Mouse (Mus musculus): Measurements from ENCODE around the gene Slc9a1. TPM values are rescaled to one million over a fixed set of nuclear protein-coding genes. Genes with fewer than 3 reads are reported as not detected.
A peak's percentile ranks its signal among the peaks of the same experiment; 100 is the strongest.

Gene Slc9a1
- total and polyA plus RNA-seq, 3 experiments = 3.1 to 14.0 TPM; not detected in 1

- TF ChIP-seq TAL1 (IDR thresholded peaks at IDR 0.05; ENCODE audit: low read length) = peak; percentile 16; the same call in 1 of the 2 replicates
- TF ChIP-seq RCOR1 (IDR thresholded peaks at IDR 0.05; ENCODE audit: low read depth, low read length) = 0 out of 2 replicates have a peak, but pooled peaks have one; percentile 34
- 0 out of 4 replicates have a peak, but pooled peaks of 1 of the 2 experiments have one; percentile 29 for TF ChIP-seq EP300 (IDR thresholded peaks at IDR 0.05; ENCODE audit: low read depth in 1 of 2, low read length in 2 of 2)
- no peak for TF ChIP-seq CTCF (IDR thresholded peaks at IDR 0.05 in 2 of 3, conservative IDR thresholded peaks at IDR 0.05 in 1 of 3; ENCODE audit: control insufficient read depth in 1 of 3, insufficient read depth in 1 of 3, low read depth in 2 of 3, low read length in 3 of 3, poor library complexity in 1 of 3, severe bottlenecking in 1 of 3)
- peak; percentile 51 for DNase-seq (ENCODE audit: low read depth, low spot score)
- no peak overlapping the region for H3K4me3 ChIP-seq (ENCODE audit: control insufficient read depth in 1 of 2, insufficient read depth in 1 of 2, low read depth in 2 of 2, low read length in 2 of 2)
These were observed 25.6 kb downstream of the Slc9a1 start for GRCm38 (mm10) chr4:133394981-133395573.

GRCm38 (mm10) chr4:133396079-133396478 lies 26.6 kb downstream of the Slc9a1 start:
- Histone ChIP-seq H3K9ac (ENCODE audit: control insufficient read depth, low read depth, low read length, poor library complexity, severe bottlenecking) (no peak overlapping the region), H3K4me1 (ENCODE audit: control insufficient read depth in 1 of 2, insufficient read depth in 2 of 2, low read length in 2 of 2) (peaks cover 4 to 8% of the 10 kb centered on the region in 2 experiments; a peak in 2 of 4 replicates), H3K27ac (ENCODE audit: control insufficient read depth, low read depth, low read length) (no peak overlapping the region), H3K36me3 (ENCODE audit: control insufficient read depth in 1 of 2, insufficient read depth in 2 of 2, low read length in 2 of 2) (no peaks in the 10 kb centered on the region; a peak in 1 of 4 replicates), H3K79me2 (ENCODE audit: control insufficient read depth, insufficient read depth, low read length, poor library complexity) (peaks cover 2% of the 10 kb centered on the region; the same call in 1 of the 2 replicates), H3K4me3 (ENCODE audit: control insufficient read depth in 1 of 2, insufficient read depth in 1 of 2, low read depth in 2 of 2, low read length in 2 of 2) (no peak overlapping the region), H3K27me3 (ENCODE audit: control insufficient read depth in 1 of 2, insufficient read depth in 2 of 2, low read length in 2 of 2) (no peaks in the 10 kb centered on the region), H3K9me3 (replicated peaks; ENCODE audit: insufficient read depth, low read length) (no peaks in the 10 kb centered on the region)
- TF ChIP-seq USF1 (IDR thresholded peaks at IDR 0.05; ENCODE audit: low read depth, low read length) (no peak), RCOR1 (IDR thresholded peaks at IDR 0.05; ENCODE audit: low read depth, low read length) (no peak), MYC (IDR thresholded peaks at IDR 0.05; ENCODE audit: low read depth, low read length) (no peak), CHD2 (IDR thresholded peaks at IDR 0.05; ENCODE audit: low read length) (no peak), MYB (IDR thresholded peaks at IDR 0.05; ENCODE audit: low read depth, low read length) (no peak)
- no peak for DNase-seq (ENCODE audit: low read depth, low spot score)

More at GRCm38 (mm10) chr4:133394981-133395573, 25.6 kb downstream of the Slc9a1 start:
- H3K9ac ChIP-seq (ENCODE audit: control insufficient read depth, low read depth, low read length, poor library complexity, severe bottlenecking) = no peak overlapping the region
- no peaks in the 10 kb centered on the region for H3K9me3 ChIP-seq (replicated peaks; ENCODE audit: insufficient read depth, low read length)
- no peaks in the 10 kb centered on the region for H3K27me3 ChIP-seq (ENCODE audit: control insufficient read depth in 1 of 2, insufficient read depth in 2 of 2, low read length in 2 of 2)
- peaks cover 6 to 15% of the 10 kb centered on the region in 2 experiments; a peak in 2 of 4 replicates for H3K4me1 ChIP-seq (ENCODE audit: control insufficient read depth in 1 of 2, insufficient read depth in 2 of 2, low read length in 2 of 2)
- no peak overlapping the region for H3K27ac ChIP-seq (ENCODE audit: control insufficient read depth, low read depth, low read length)
- H3K36me3 ChIP-seq (ENCODE audit: control insufficient read depth in 1 of 2, insufficient read depth in 2 of 2, low read length in 2 of 2) = no peaks in the 10 kb centered on the region; a peak in 1 of 4 replicates
- peaks cover under 1% of the 10 kb centered on the region; the same call in 1 of the 2 replicates for H3K79me2 ChIP-seq (ENCODE audit: control insufficient read depth, insufficient read depth, low read length, poor library complexity)

GRCm38 (mm10) chr4:133397299-133397698 lies 27.8 kb downstream of the Slc9a1 start:
- no peak for DNase-seq (ENCODE audit: low read depth, low spot score)
- Histone ChIP-seq H3K27ac (ENCODE audit: control insufficient read depth, low read depth, low read length) (no peak overlapping the region), H3K27me3 (ENCODE audit: control insufficient read depth in 1 of 2, insufficient read depth in 2 of 2, low read length in 2 of 2) (no peaks in the 10 kb centered on the region), H3K4me1 (ENCODE audit: control insufficient read depth in 1 of 2, insufficient read depth in 2 of 2, low read length in 2 of 2) (peaks cover 6 to 14% of the 10 kb centered on the region in 2 experiments), H3K9me3 (replicated peaks; ENCODE audit: insufficient read depth, low read length) (no peaks in the 10 kb centered on the region), H3K9ac (ENCODE audit: control insufficient read depth, low read depth, low read length, poor library complexity, severe bottlenecking) (no peak overlapping the region), H3K79me2 (ENCODE audit: control insufficient read depth, insufficient read depth, low read length, poor library complexity) (peaks cover 2% of the 10 kb centered on the region; the same call in 1 of the 2 replicates), H3K4me3 (ENCODE audit: control insufficient read depth in 1 of 2, insufficient read depth in 1 of 2, low read depth in 2 of 2, low read length in 2 of 2) (no peak overlapping the region), H3K36me3 (ENCODE audit: control insufficient read depth in 1 of 2, insufficient read depth in 2 of 2, low read length in 2 of 2) (peaks cover 0 to 2% of the 10 kb centered on the region in 2 experiments; a peak in 3 of 4 replicates)
- TF ChIP-seq GATA1 (IDR thresholded peaks at IDR 0.05; ENCODE audit: low read depth, low read length) = no peak
- peak in 1 of 3 experiments; percentile 6; a peak in 1 of 6 replicates for TF ChIP-seq CTCF (IDR thresholded peaks at IDR 0.05 in 2 of 3, conservative IDR thresholded peaks at IDR 0.05 in 1 of 3; ENCODE audit: control insufficient read depth in 1 of 3, insufficient read depth in 1 of 3, low read depth in 2 of 3, low read length in 3 of 3, poor library complexity in 1 of 3, severe bottlenecking in 1 of 3)
